Mouse (Mus musculus) CH12.LX (cell line): ENCODE measurements around the gene Rassf2. TPM values are rescaled to one million over a fixed set of nuclear protein-coding genes. Genes with fewer than 3 reads are reported as not detected.

Experiments
- DNase-seq: peaks from one replicate; pipeline ENCODE4 v3.0.0-alpha.2; 2013; ENCODE audit errors: extremely low read depth
- H3K27ac ChIP-seq: 2 replicates; pipeline ENCODE4 v1.5.1; 2012; ENCODE audit warnings: low read depth, mild to moderate bottlenecking, control low read depth, moderate library complexity; ENCODE audit not compliant: insufficient read depth
- H3K27me3 ChIP-seq: replicated peaks from 2 replicates; pipeline ENCODE3; 2012; ENCODE audit warnings: inconsistent platforms
- H3K36me3 ChIP-seq, 2 experiments: replicated peaks in 1 of 2; 2 replicates each; pipeline versions ENCODE3 to v1.6.1; 2012; ENCODE audit warnings: inconsistent platforms in 1 of 2, low read length in 1 of 2, mild to moderate bottlenecking in 1 of 2, mixed read lengths in 1 of 2, moderate library complexity in 1 of 2; ENCODE audit not compliant: control insufficient read depth in 1 of 2, insufficient read depth in 1 of 2
- H3K4me1 ChIP-seq, 2 experiments: 2 replicates each; pipeline ENCODE4 v1.6.1; 2012; ENCODE audit warnings: inconsistent platforms in 1 of 2, moderate library complexity in 1 of 2; ENCODE audit not compliant: insufficient read depth in 2 of 2, control insufficient read depth in 1 of 2
- H3K4me2 ChIP-seq: 2 replicates; pipeline ENCODE4 v1.6.1; 2012; ENCODE audit warnings: low read depth, mild to moderate bottlenecking, control low read depth; ENCODE audit not compliant: poor library complexity, insufficient read depth, severe bottlenecking
- H3K4me3 ChIP-seq, 3 experiments: fragments of 150-350 bp in 1 of 3; sonication (generic) in 1 of 3; replicated peaks in 1 of 3; 2 replicates each; pipeline versions ENCODE3 to v1.5.1; 2011 to 2012; ENCODE audit warnings: low read depth in 2 of 3, low read length in 2 of 3, mild to moderate bottlenecking in 2 of 3, moderate library complexity in 2 of 3, control low read depth in 1 of 3, improper control_type of control experiment in 1 of 3, inconsistent platforms in 1 of 3, mixed read lengths in 1 of 3; ENCODE audit not compliant: poor library complexity in 1 of 3
- H3K79me2 ChIP-seq: replicated peaks from 2 replicates; pipeline ENCODE4 v1.6.1; 2012; ENCODE audit warnings: mild to moderate bottlenecking, moderate library complexity; ENCODE audit not compliant: control insufficient read depth, poor library complexity, insufficient read depth, severe bottlenecking; ENCODE audit errors: extremely low read depth
- H3K9ac ChIP-seq: 2 replicates; pipeline ENCODE4 v1.6.1; 2012; ENCODE audit warnings: low read depth, mild to moderate bottlenecking, control low read depth, moderate library complexity; ENCODE audit not compliant: insufficient read depth
- H3K9me3 ChIP-seq: replicated peaks from 2 replicates; pipeline ENCODE3; 2012; ENCODE audit warnings: low read length, inconsistent platforms, mixed read lengths
- BHLHE40 ChIP-seq: IDR thresholded peaks from 2 replicates; pipeline ENCODE4 v1.6.1; 2011; ENCODE audit warnings: mild to moderate bottlenecking, low read depth, low read length, improper control_type of control experiment
- CHD1 ChIP-seq: IDR thresholded peaks from 2 replicates; pipeline ENCODE4 v1.6.1; 2012; ENCODE audit warnings: low read depth, low read length, improper control_type of control experiment, inconsistent platforms
- CHD2 ChIP-seq: IDR thresholded peaks from 2 replicates; pipeline ENCODE4 v1.6.1; 2011; ENCODE audit warnings: low read length, improper control_type of control experiment
- CTCF ChIP-seq, 2 experiments: IDR thresholded peaks in 1 of 2; conservative IDR thresholded peaks in 1 of 2; 2 replicates each; pipeline ENCODE4 v1.5.1; 2011 to 2012; ENCODE audit warnings: low read depth in 2 of 2, low read length in 2 of 2, improper control_type of control experiment in 1 of 2, inconsistent platforms in 1 of 2, mild to moderate bottlenecking in 1 of 2, moderate library complexity in 1 of 2
- E2F4 ChIP-seq: IDR thresholded peaks from 2 replicates; pipeline ENCODE4 v1.6.1; 2011; ENCODE audit warnings: low read depth, low read length, improper control_type of control experiment; ENCODE audit not compliant: insufficient replicate concordance
- EP300 ChIP-seq: IDR thresholded peaks from 2 replicates; pipeline ENCODE4 v1.6.1; 2011; ENCODE audit warnings: low read length, improper control_type of control experiment
- ETS1 ChIP-seq: conservative IDR thresholded peaks from 2 replicates; pipeline ENCODE4 v1.6.1; 2012; ENCODE audit warnings: low read depth, mild to moderate bottlenecking, inconsistent platforms, low read length, improper control_type of control experiment, moderate library complexity
- GABPA ChIP-seq: IDR thresholded peaks from 2 replicates; pipeline ENCODE4 v1.6.1; 2012; ENCODE audit warnings: low read depth, low read length, improper control_type of control experiment, inconsistent platforms; ENCODE audit not compliant: insufficient replicate concordance
- HCFC1 ChIP-seq: IDR thresholded peaks from 2 replicates; pipeline ENCODE4 v1.6.1; 2012; ENCODE audit warnings: low read depth, mild to moderate bottlenecking, inconsistent platforms, low read length, improper control_type of control experiment
- IRF4 ChIP-seq: IDR thresholded peaks from 2 replicates; pipeline ENCODE4 v1.6.1; 2014; ENCODE audit warnings: low read depth, mild to moderate bottlenecking, inconsistent platforms, low read length, improper control_type of control experiment
- JUN ChIP-seq: IDR thresholded peaks from 2 replicates; pipeline ENCODE4 v1.6.1; 2011; ENCODE audit warnings: low read depth, mild to moderate bottlenecking, low read length, improper control_type of control experiment, moderate library complexity; ENCODE audit not compliant: insufficient read depth
- JUND ChIP-seq: conservative IDR thresholded peaks from 2 replicates; pipeline ENCODE4 v1.6.1; 2011; ENCODE audit warnings: low read depth, low read length, improper control_type of control experiment
- KAT2A ChIP-seq: IDR thresholded peaks from 2 replicates; pipeline ENCODE4 v1.6.1; 2012; ENCODE audit warnings: low read length, improper control_type of control experiment, inconsistent platforms; ENCODE audit not compliant: insufficient replicate concordance
- MAFK ChIP-seq: IDR thresholded peaks from 2 replicates; pipeline ENCODE4 v1.6.1; 2011; ENCODE audit warnings: low read length, improper control_type of control experiment; ENCODE audit not compliant: insufficient replicate concordance
- MAX ChIP-seq: IDR thresholded peaks from 2 replicates; pipeline ENCODE4 v1.6.1; 2011; ENCODE audit warnings: low read length, improper control_type of control experiment
- MXI1 ChIP-seq: IDR thresholded peaks from 2 replicates; pipeline ENCODE4 v1.6.1; 2011; ENCODE audit warnings: mild to moderate bottlenecking, low read depth, low read length, improper control_type of control experiment
- MYC ChIP-seq: IDR thresholded peaks from 2 replicates; pipeline ENCODE4 v1.6.1; 2011; ENCODE audit warnings: low read depth, mild to moderate bottlenecking, improper control_type of control experiment, low read length
- NELFE ChIP-seq: IDR thresholded peaks from 2 replicates; pipeline ENCODE4 v1.6.1; 2011; ENCODE audit warnings: low read depth, low read length, improper control_type of control experiment
- NRF1 ChIP-seq: IDR thresholded peaks from 2 replicates; pipeline ENCODE4 v1.6.1; 2014; ENCODE audit warnings: low read depth, mild to moderate bottlenecking, inconsistent platforms, low read length, improper control_type of control experiment, moderate library complexity
- PAX5 ChIP-seq: IDR thresholded peaks from 2 replicates; pipeline ENCODE4 v1.6.1; 2012; ENCODE audit warnings: low read length, inconsistent platforms, mixed read lengths
- POLR2A ChIP-seq: IDR thresholded peaks from 2 replicates; pipeline ENCODE4 v1.6.1; 2011; ENCODE audit warnings: low read depth, mild to moderate bottlenecking, improper control_type of control experiment, low read length
- RAD21 ChIP-seq: IDR thresholded peaks from 2 replicates; pipeline ENCODE4 v1.6.1; 2011; ENCODE audit warnings: low read depth, mild to moderate bottlenecking, low read length, improper control_type of control experiment, moderate library complexity
- RCOR1 ChIP-seq: conservative IDR thresholded peaks from 2 replicates; pipeline ENCODE4 v1.6.1; 2012; ENCODE audit warnings: low read depth, mild to moderate bottlenecking, inconsistent platforms, low read length, improper control_type of control experiment
- SIN3A ChIP-seq: IDR thresholded peaks from 2 replicates; pipeline ENCODE4 v1.6.1; 2012; ENCODE audit warnings: low read length, improper control_type of control experiment, inconsistent platforms
- TCF12 ChIP-seq: IDR thresholded peaks from 2 replicates; pipeline ENCODE4 v1.6.1; 2014; ENCODE audit warnings: low read depth, mild to moderate bottlenecking, inconsistent platforms, low read length, improper control_type of control experiment
- USF1 ChIP-seq: IDR thresholded peaks from 2 replicates; pipeline ENCODE4 v1.6.1; 2014; ENCODE audit warnings: low read depth, mild to moderate bottlenecking, inconsistent platforms, low read length, improper control_type of control experiment
- USF2 ChIP-seq: conservative IDR thresholded peaks from 2 replicates; pipeline ENCODE4 v1.6.1; 2011; ENCODE audit warnings: low read depth, low read length, improper control_type of control experiment
- ZC3H11A ChIP-seq: IDR thresholded peaks from 2 replicates; pipeline ENCODE4 v1.6.1; 2012; ENCODE audit warnings: low read depth, mild to moderate bottlenecking, inconsistent platforms, low read length, improper control_type of control experiment
- ZKSCAN1 ChIP-seq: IDR thresholded peaks from 2 replicates; pipeline ENCODE4 v1.6.1; 2012; ENCODE audit warnings: low read depth, inconsistent platforms, low read length, improper control_type of control experiment, borderline replicate concordance
- dilution Hi-C: fragments of 300-500 bp; cut with MboI; formaldehyde crosslinking; loops from 2 replicates; pipeline ENCODE4 v1.14.3; 2020; ENCODE audit warnings: low sequenced_read_pairs; ENCODE audit not compliant: extremely low pct_unique_long_range_greater_than_20kb, extremely low pct_ligation_motif_present
- in situ Hi-C: fragments of 300-500 bp; cut with MboI; formaldehyde crosslinking; loops from 3 replicates; pipeline ENCODE4 v1.14.3; 2019; ENCODE audit warnings: low sequenced_read_pairs, low pct_ligation_motif_present, low pct_unique_long_range_greater_than_20kb, mixed read lengths
- polyA plus RNA-seq: library from polyadenylated mRNA; unstranded; fragments of >175 nt; gene quantifications from 2 replicates; pipeline ENCODE4 v1.2.1, GENCODE M21; 2012; ENCODE audit warnings: low read depth; ENCODE audit not compliant: insufficient read length
- total RNA-seq, 2 experiments: library from RNA; depleted of rRNA; stranded (reverse); fragments of 300-350 nt in 1 of 2; fragments of >200 nt in 1 of 2; gene quantifications; 2 replicates each; pipeline ENCODE4 v1.2.3; 2012 to 2014

Gene Rassf2
- total and polyA plus RNA-seq, 3 experiments = 33.8 to 61.5 (median 45.3) TPM

- in situ Hi-C loops = loop anchor here (10.0 kb wide), 1 partner anchor 107 kb away; no protein-coding TSS in a partner anchor
- H3K36me3 ChIP-seq = peaks cover 67 to 89% of the 10 kb centered on the region in 2 experiments
- H3K4me2 ChIP-seq = no peak overlapping the region
- peak overlapping the region; percentile 97 for H3K27ac ChIP-seq
- no peaks in the 10 kb centered on the region for H3K9me3 ChIP-seq
- no peak overlapping the region for H3K9ac ChIP-seq
- no peak for DNase-seq
- dilution Hi-C loops = no loop called here
- H3K4me3 ChIP-seq = peak overlapping the region in 1 of 3 experiments; percentile 10
- H3K4me1 ChIP-seq = peaks cover 44 to 83% of the 10 kb centered on the region in 2 experiments
- TF ChIP-seq ZC3H11A (no peak), NELFE (no peak), PAX5 (no peak), MXI1 (no peak)
- TF ChIP-seq, all 38 proteins: peak for 0
- Histone ChIP-seq H3K79me2 (0 out of 2 replicates have a peak, but pooled peaks cover 3% of the 10 kb centered on the region), H3K27me3 (no peaks in the 10 kb centered on the region)
Measured at GRCm38 (mm10) chr2:132007475-132007819, 22.6 kb downstream of the Rassf2 start.

GRCm38 (mm10) chr2:132006561-132007474 lies 23.2 kb downstream of the Rassf2 start:
- H3K79me2 ChIP-seq = 0 out of 2 replicates have a peak, but pooled peaks cover under 1% of the 10 kb centered on the region
- 0 out of 2 replicates have a peak overlapping the region, but pooled peaks have one; percentile 8 for H3K4me2 ChIP-seq
- peaks cover 38 to 81% of the 10 kb centered on the region in 2 experiments for H3K4me1 ChIP-seq
- H3K27ac ChIP-seq = peak overlapping the region; percentile 97
- DNase-seq = peak; percentile 49
- no peaks in the 10 kb centered on the region for H3K27me3 ChIP-seq
- no peak overlapping the region for H3K9ac ChIP-seq
- dilution Hi-C loops = no loop called here
- in situ Hi-C loops = loop anchor here (10.0 kb wide), 1 partner anchor 108 kb away; no protein-coding TSS in a partner anchor
- H3K4me3 ChIP-seq = peak overlapping the region in 1 of 3 experiments; percentile 10
- no peaks in the 10 kb centered on the region for H3K9me3 ChIP-seq
- TF ChIP-seq E2F4 (no peak), GABPA (no peak), MXI1 (peak; percentile 36; the same call in 1 of the 2 replicates), CHD2 (no peak), RAD21 (no peak), USF2 (no peak), JUN (0 out of 2 replicates have a peak, but pooled peaks have one; percentile 7), CTCF (conservative IDR thresholded peaks at IDR 0.05 in 1 of 2, IDR thresholded peaks at IDR 0.05 in 1 of 2; ENCODE audit: low read depth in 2 of 2, low read length in 2 of 2) (no peak), HCFC1 (no peak), TCF12 (peak; percentile 34; the same call in 1 of the 2 replicates), USF1 (no peak), MYC (no peak), POLR2A (peak; percentile 23; the same call in 1 of the 2 replicates), RCOR1 (peak; percentile 31; the same call in 1 of the 2 replicates), JUND (no peak), KAT2A (no peak), BHLHE40 (peak; percentile 86), MAX (peak; percentile 21; the same call in 1 of the 2 replicates), NRF1 (no peak), CHD1 (no peak), ETS1 (peak; percentile 73), IRF4 (peak; percentile 80), ZKSCAN1 (no peak), MAFK (peak; percentile 45; the same call in 1 of the 2 replicates), SIN3A (peak; percentile 58; the same call in 1 of the 2 replicates), EP300 (peak; percentile 70)
- peaks cover 65 to 89% of the 10 kb centered on the region in 2 experiments for H3K36me3 ChIP-seq
